Mouse (Mus musculus) liver, postnatal 0 days (tissue): Measurements from ENCODE around the gene Kcnip1.

Source experiments
- CTCF ChIP-seq: sonication (generic); IDR thresholded peaks from 2 replicates; pipeline ENCODE4 v1.5.1; 2016; ENCODE audit warnings: antibody characterized with exemption, low read depth
- EP300 ChIP-seq: IDR thresholded peaks from 2 replicates; pipeline ENCODE4 v1.6.1; 2016; ENCODE audit warnings: antibody characterized with exemption, low read depth, mild to moderate bottlenecking

DNA sequence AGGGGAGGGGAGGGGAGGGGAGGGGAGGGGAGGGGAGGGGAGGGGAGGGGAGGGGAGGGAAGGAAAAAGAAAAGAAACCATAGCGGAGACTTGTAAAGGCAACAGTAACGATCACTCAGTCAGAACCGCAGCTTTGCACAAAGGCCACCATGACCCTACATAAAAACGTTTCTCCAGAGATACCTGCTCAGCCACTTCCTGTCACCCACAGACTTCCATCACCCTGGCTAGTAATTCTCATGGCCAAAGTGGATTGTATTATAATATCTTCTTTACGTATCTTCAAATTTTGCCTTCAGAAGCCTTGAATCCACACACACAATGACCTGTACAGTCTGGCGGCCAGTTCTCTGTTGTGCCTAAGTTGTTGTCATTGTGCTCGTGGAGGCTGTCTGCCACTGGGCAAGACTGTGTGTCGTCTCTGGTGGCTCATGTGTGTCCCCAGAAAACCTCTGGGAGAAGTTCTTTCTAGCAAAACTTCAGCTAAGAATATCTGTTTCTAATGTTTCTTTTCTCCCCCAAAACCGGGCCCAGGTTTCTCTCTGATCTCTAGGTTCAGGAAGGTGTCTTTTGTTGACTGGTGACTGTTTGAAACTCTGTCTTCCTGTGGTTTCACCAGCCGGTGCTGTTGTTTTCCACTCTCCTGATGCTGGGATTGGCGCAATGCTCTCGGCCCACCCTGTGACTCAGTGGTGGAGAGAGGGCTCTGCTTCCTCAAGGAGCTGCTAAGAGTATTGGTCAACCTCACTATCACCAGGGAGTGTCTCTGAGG lies 16.6 kb upstream of the Kcnip1 start:
- TF ChIP-seq CTCF (no peak), EP300 (no peak)
